Mouse (Mus musculus) megakaryocyte, adult 5-6 weeks (primary cell): ENCODE results near the gene Hyal6. TPM values are rescaled to one million over a fixed set of nuclear protein-coding genes. Genes with fewer than 3 reads are reported as not detected.

Source experiments
- ATAC-seq: 2 replicates; pipeline ENCODE4 v1.8.0; 2016; ENCODE audit warnings: mild to moderate bottlenecking, inconsistent platforms; ENCODE audit not compliant: poor library complexity, severe bottlenecking
- total RNA-seq, 2 experiments: library from RNA; stranded (forward) in 1 of 2; stranded (reverse) in 1 of 2; fragments of 153-499, 151-499 nt in 1 of 2; fragments of 221-1000, 200-1000 nt in 1 of 2; gene quantifications; 2 replicates each; pipeline versions ENCODE4 v1.2.3 to v1.2.4; 2015 to 2017

Gene Hyal6
- total RNA-seq (2015) (not detected in 2 replicates), total RNA-seq (2017) (not detected in 2 replicates)

GRCm38 (mm10) chr6:24732945-24733344, at the start of gene Hyal6:
TSS of gene Hyal6 (plus strand) at chr6:24733245.
- ATAC-seq, result no peak

GRCm38 (mm10) chr6:24687871-24688270, 45.2 kb upstream of the Hyal6 start:
- no peak for ATAC-seq

GRCm38 (mm10) chr6:24694455-24695410, 38.3 kb upstream of the Hyal6 start:
- ATAC-seq, result no peak

GRCm38 (mm10) chr6:24696117-24696516, 36.9 kb upstream of the Hyal6 start:
- ATAC-seq, result no peak

GRCm38 (mm10) chr6:24697216-24697615, 35.8 kb upstream of the Hyal6 start:
- no peak for ATAC-seq

GRCm38 (mm10) chr6:24707090-24707489, 26.0 kb upstream of the Hyal6 start:
- no peak for ATAC-seq

- no peak for ATAC-seq
Observed at GRCm38 (mm10) chr6:24707499-24707898, 25.5 kb upstream of the Hyal6 start.

- no peak for ATAC-seq
Observed at GRCm38 (mm10) chr6:24721317-24722099, 11.5 kb upstream of the Hyal6 start.

GRCm38 (mm10) chr6:24728130-24728529, 4.9 kb upstream of the Hyal6 start:
- ATAC-seq, result no peak

GRCm38 (mm10) chr6:24734565-24734964, 1.5 kb downstream of the Hyal6 start:
- no peak for ATAC-seq

- no peak for ATAC-seq
Observed at GRCm38 (mm10) chr6:24748029-24748428, 15.0 kb downstream of the Hyal6 start, which contains the start of gene Hyal4. TSS of gene Hyal4 (plus strand) at chr6:24748329.

- ATAC-seq, result no peak
Observed at GRCm38 (mm10) chr6:24759281-24759680, 26.2 kb downstream of the Hyal6 start.

GRCm38 (mm10) chr6:24766261-24766660, 33.2 kb downstream of the Hyal6 start:
- no peak for ATAC-seq

GRCm38 (mm10) chr6:24779182-24779581, 46.1 kb downstream of the Hyal6 start:
- ATAC-seq, result no peak

GRCm38 (mm10) chr6:24790888-24791287, 57.8 kb downstream of the Hyal6 start, which contains the start of gene Spam1:
TSS of gene Spam1 (plus strand) at chr6:24791188.
- ATAC-seq, result no peak

Other genes starting within 250 kb of the Hyal6 start
- gene Iqub, start 218.2 kb upstream of the Hyal6 start, total RNA-seq (2015), result not detected in 2 replicates
- gene Iqub, start 218.2 kb upstream of the Hyal6 start, total RNA-seq (2017), result 0.16 TPM in 1 of 2 replicates, not detected in the other
- gene Ndufa5, start 205.2 kb upstream of the Hyal6 start, total RNA-seq (2015), result 76.0 and 90.1 TPM in 2 replicates
- 160 and 182 TPM in 2 replicates for gene Ndufa5, start 205.2 kb upstream of the Hyal6 start, total RNA-seq (2017)
- not detected in 2 replicates for gene Asb15, start 205.1 kb upstream of the Hyal6 start, total RNA-seq (2015)
- gene Asb15, start 205.1 kb upstream of the Hyal6 start, total RNA-seq (2017), result not detected in 2 replicates
- gene Lmod2, start 135.5 kb upstream of the Hyal6 start, total RNA-seq (2015), result not detected in 2 replicates
- not detected in 2 replicates for gene Lmod2, start 135.5 kb upstream of the Hyal6 start, total RNA-seq (2017)
- 17.1 and 19.1 TPM in 2 replicates for gene Wasl, start 68.2 kb upstream of the Hyal6 start, total RNA-seq (2015)
- gene Wasl, start 68.2 kb upstream of the Hyal6 start, total RNA-seq (2017), result 6.6 and 11.3 TPM in 2 replicates
- not detected in 2 replicates for gene Hyal4, start 15.1 kb downstream of the Hyal6 start, total RNA-seq (2015)
- gene Hyal4, start 15.1 kb downstream of the Hyal6 start, total RNA-seq (2017), result not detected in 2 replicates
- gene Spam1, start 57.9 kb downstream of the Hyal6 start, total RNA-seq (2015), result not detected in 2 replicates
- gene Spam1, start 57.9 kb downstream of the Hyal6 start, total RNA-seq (2017), result not detected in 2 replicates
- gene Hyal5, start 124.8 kb downstream of the Hyal6 start, total RNA-seq (2015), result not detected in 2 replicates
- gene Hyal5, start 124.8 kb downstream of the Hyal6 start, total RNA-seq (2017), result 0.11 TPM in 1 of 2 replicates, not detected in the other
- 0.07 and 0.23 TPM in 2 replicates for gene Tmem229a, start 223.1 kb downstream of the Hyal6 start, total RNA-seq (2015)
- gene Tmem229a, start 223.1 kb downstream of the Hyal6 start, total RNA-seq (2017), result 0.49 TPM in 1 of 2 replicates, not detected in the other